Mouse (Mus musculus): Measurements from ENCODE around the gene Psma7. TPM values are rescaled to one million over a fixed set of nuclear protein-coding genes. Genes with fewer than 3 reads are reported as not detected.

Gene Psma7
- 139 and 147 TPM in 2 replicates for total RNA-seq (2017)

- peak; percentile 83 for ATAC-seq (ENCODE audit: extremely low read depth, insufficient number of reproducible peaks, low FRiP score, poor library complexity, severe bottlenecking)
Observed at GRCm38 (mm10) chr2:180042256-180042857, at the start of gene Psma7, which contains the start of gene Ss18l1. Gene Psma7 (minus strand): TSS chr2:180042433. Gene Ss18l1 (plus strand): TSS chr2:180042509.

GRCm38 (mm10) chr2:180090285-180090684 lies 48.1 kb upstream of the Psma7 start:
- ATAC-seq (ENCODE audit: extremely low read depth, insufficient number of reproducible peaks, low FRiP score, poor library complexity, severe bottlenecking) = no peak

GRCm38 (mm10) chr2:180087472-180087871 lies 45.2 kb upstream of the Psma7 start:
- no peak for ATAC-seq (ENCODE audit: extremely low read depth, insufficient number of reproducible peaks, low FRiP score, poor library complexity, severe bottlenecking)

- ATAC-seq (ENCODE audit: extremely low read depth, insufficient number of reproducible peaks, low FRiP score, poor library complexity, severe bottlenecking) = no peak
Observed at GRCm38 (mm10) chr2:180086637-180087027, 44.4 kb upstream of the Psma7 start.

GRCm38 (mm10) chr2:180085926-180086636 lies 43.8 kb upstream of the Psma7 start:
- no peak for ATAC-seq (ENCODE audit: extremely low read depth, insufficient number of reproducible peaks, low FRiP score, poor library complexity, severe bottlenecking)

- ATAC-seq (ENCODE audit: extremely low read depth, insufficient number of reproducible peaks, low FRiP score, poor library complexity, severe bottlenecking) = no peak
Observed at GRCm38 (mm10) chr2:180084565-180084964, 42.3 kb upstream of the Psma7 start.

- no peak for ATAC-seq (ENCODE audit: extremely low read depth, insufficient number of reproducible peaks, low FRiP score, poor library complexity, severe bottlenecking)
Observed at GRCm38 (mm10) chr2:180083063-180083462, 40.8 kb upstream of the Psma7 start.

GRCm38 (mm10) chr2:180080680-180081079 lies 38.4 kb upstream of the Psma7 start:
- ATAC-seq (ENCODE audit: extremely low read depth, insufficient number of reproducible peaks, low FRiP score, poor library complexity, severe bottlenecking) = no peak

- ATAC-seq (ENCODE audit: extremely low read depth, insufficient number of reproducible peaks, low FRiP score, poor library complexity, severe bottlenecking) = no peak
Observed at GRCm38 (mm10) chr2:180077622-180078021, 35.4 kb upstream of the Psma7 start.

- ATAC-seq (ENCODE audit: extremely low read depth, insufficient number of reproducible peaks, low FRiP score, poor library complexity, severe bottlenecking) = no peak
Observed at GRCm38 (mm10) chr2:180072886-180073285, 30.7 kb upstream of the Psma7 start.

- no peak for ATAC-seq (ENCODE audit: extremely low read depth, insufficient number of reproducible peaks, low FRiP score, poor library complexity, severe bottlenecking)
Observed at GRCm38 (mm10) chr2:180071671-180072070, 29.4 kb upstream of the Psma7 start.

GRCm38 (mm10) chr2:180070481-180071453 lies 28.5 kb upstream of the Psma7 start, which contains the start of gene Mtg2:
Gene Mtg2 (plus strand): TSS chr2:180070588.
- ATAC-seq (ENCODE audit: extremely low read depth, insufficient number of reproducible peaks, low FRiP score, poor library complexity, severe bottlenecking) = peak; percentile 80

GRCm38 (mm10) chr2:180069770-180070480 lies 27.7 kb upstream of the Psma7 start:
- no peak for ATAC-seq (ENCODE audit: extremely low read depth, insufficient number of reproducible peaks, low FRiP score, poor library complexity, severe bottlenecking)

GRCm38 (mm10) chr2:180063338-180064131 lies 21.3 kb upstream of the Psma7 start:
- ATAC-seq (ENCODE audit: extremely low read depth, insufficient number of reproducible peaks, low FRiP score, poor library complexity, severe bottlenecking) = no peak

GRCm38 (mm10) chr2:180053001-180053400 lies 10.8 kb upstream of the Psma7 start:
- ATAC-seq (ENCODE audit: extremely low read depth, insufficient number of reproducible peaks, low FRiP score, poor library complexity, severe bottlenecking) = no peak

GRCm38 (mm10) chr2:180051986-180052733 lies 9.9 kb upstream of the Psma7 start:
- ATAC-seq (ENCODE audit: extremely low read depth, insufficient number of reproducible peaks, low FRiP score, poor library complexity, severe bottlenecking) = no peak

- ATAC-seq (ENCODE audit: extremely low read depth, insufficient number of reproducible peaks, low FRiP score, poor library complexity, severe bottlenecking) = peak; percentile 78
Observed at GRCm38 (mm10) chr2:180050986-180051385, 8.8 kb upstream of the Psma7 start.
